Mouse (Mus musculus): ENCODE data around the gene Eef1akmt1. TPM values are rescaled to one million over a fixed set of nuclear protein-coding genes. Genes with fewer than 3 reads are reported as not detected.

Gene Eef1akmt1
- total RNA-seq (2014; fragmentation: Nextera tagmentation) (14.4 and 19.1 TPM in 2 replicates), total RNA-seq (2017) (36.4 and 39.7 TPM in 2 replicates), polyA plus RNA-seq (2012) (1.1 and 1.4 TPM in 2 replicates)

- peaks cover 31% of the 10 kb centered on the region for H3K36me3 ChIP-seq (replicated peaks)
- peak within 1 kb of the TSS; percentile 77 for H3K4me3 ChIP-seq (ENCODE audit: low read depth, low read length)
- peaks cover 21% of the 10 kb centered on the region for H3K4me1 ChIP-seq (ENCODE audit: insufficient read depth, low read depth, low read length)
- peak; percentile 92 for DNase-seq (ENCODE audit: low spot score)
- no peaks in the 10 kb centered on the region for H3K27me3 ChIP-seq (ENCODE audit: insufficient read depth, low read length)
- TF ChIP-seq GATA1 (IDR thresholded peaks at IDR 0.05; ENCODE audit: borderline replicate concordance, low read length), result no peak
- TF ChIP-seq POLR2AphosphoS5 (IDR thresholded peaks at IDR 0.05; ENCODE audit: insufficient replicate concordance, low read depth, low read length), result no peak
- peak; percentile 97 for ATAC-seq (ENCODE audit: extremely low read depth, insufficient number of reproducible peaks, low FRiP score, poor library complexity, severe bottlenecking)
- no peaks in the 10 kb centered on the region for H3K9me3 ChIP-seq (replicated peaks)
Measured at GRCm38 (mm10) chr14:57571155-57572133, at the start of gene Eef1akmt1. Gene Eef1akmt1, minus strand, starts transcription at chr14:57571612.

GRCm38 (mm10) chr14:57620598-57621236 is 49.3 kb upstream of the Eef1akmt1 start:
- Histone ChIP-seq H3K36me3 (replicated peaks) (peaks cover 74% of the 10 kb centered on the region), H3K27me3 (ENCODE audit: insufficient read depth, low read length) (no peaks in the 10 kb centered on the region)
- DNase-seq (ENCODE audit: low spot score), result no peak

GRCm38 (mm10) chr14:57619487-57619886 is 48.1 kb upstream of the Eef1akmt1 start:
- peaks cover 76% of the 10 kb centered on the region for H3K36me3 ChIP-seq (replicated peaks)
- no peaks in the 10 kb centered on the region for H3K9me3 ChIP-seq (replicated peaks)
- no peaks in the 10 kb centered on the region for H3K27me3 ChIP-seq (ENCODE audit: insufficient read depth, low read length)
- DNase-seq (ENCODE audit: low spot score) (no peak), ATAC-seq (ENCODE audit: extremely low read depth, insufficient number of reproducible peaks, low FRiP score, poor library complexity, severe bottlenecking) (no peak)
- peaks cover 18% of the 10 kb centered on the region for H3K4me1 ChIP-seq (ENCODE audit: insufficient read depth, low read depth, low read length)
- H3K4me3 ChIP-seq (ENCODE audit: low read depth, low read length), result no peak overlapping the region
- TF ChIP-seq POLR2AphosphoS5 (IDR thresholded peaks at IDR 0.05; ENCODE audit: insufficient replicate concordance, low read depth, low read length) (no peak), TAL1 (conservative IDR thresholded peaks at IDR 0.05; ENCODE audit: low read depth, low read length) (no peak), GATA2 (IDR thresholded peaks at IDR 0.05; ENCODE audit: borderline replicate concordance, low read depth, low read length) (no peak), CTCF (IDR thresholded peaks at IDR 0.05; ENCODE audit: low read depth, low read length) (no peak), GATA1 (IDR thresholded peaks at IDR 0.05; ENCODE audit: borderline replicate concordance, low read length) (no peak)

More at GRCm38 (mm10) chr14:57620598-57621236, 49.3 kb upstream of the Eef1akmt1 start:
- no peak for ATAC-seq (ENCODE audit: extremely low read depth, insufficient number of reproducible peaks, low FRiP score, poor library complexity, severe bottlenecking)
- no peak overlapping the region for H3K4me3 ChIP-seq (ENCODE audit: low read depth, low read length)
- H3K4me1 ChIP-seq (ENCODE audit: insufficient read depth, low read depth, low read length), result peaks cover 18% of the 10 kb centered on the region
- H3K9me3 ChIP-seq (replicated peaks), result no peaks in the 10 kb centered on the region
- TF ChIP-seq CTCF (IDR thresholded peaks at IDR 0.05; ENCODE audit: low read depth, low read length), result no peak
- no peak for TF ChIP-seq POLR2AphosphoS5 (IDR thresholded peaks at IDR 0.05; ENCODE audit: insufficient replicate concordance, low read depth, low read length)
- no peak for TF ChIP-seq TAL1 (conservative IDR thresholded peaks at IDR 0.05; ENCODE audit: low read depth, low read length)
- no peak for TF ChIP-seq GATA2 (IDR thresholded peaks at IDR 0.05; ENCODE audit: borderline replicate concordance, low read depth, low read length)
- no peak for TF ChIP-seq GATA1 (IDR thresholded peaks at IDR 0.05; ENCODE audit: borderline replicate concordance, low read length)

- H3K27me3 ChIP-seq (ENCODE audit: insufficient read depth, low read length), result no peaks in the 10 kb centered on the region
- TF ChIP-seq GATA2 (IDR thresholded peaks at IDR 0.05; ENCODE audit: borderline replicate concordance, low read depth, low read length), result no peak
- peaks cover 71% of the 10 kb centered on the region for H3K36me3 ChIP-seq (replicated peaks)
- ATAC-seq (ENCODE audit: extremely low read depth, insufficient number of reproducible peaks, low FRiP score, poor library complexity, severe bottlenecking), result no peak
- H3K9me3 ChIP-seq (replicated peaks), result no peaks in the 10 kb centered on the region
- peaks cover 7% of the 10 kb centered on the region for H3K4me1 ChIP-seq (ENCODE audit: insufficient read depth, low read depth, low read length)
- no peak for DNase-seq (ENCODE audit: low spot score)
- H3K4me3 ChIP-seq (ENCODE audit: low read depth, low read length), result no peak overlapping the region
Measured at GRCm38 (mm10) chr14:57617675-57618074, 46.3 kb upstream of the Eef1akmt1 start.

GRCm38 (mm10) chr14:57616339-57616965 is 45.0 kb upstream of the Eef1akmt1 start:
- Histone ChIP-seq H3K36me3 (replicated peaks) (peaks cover 66% of the 10 kb centered on the region), H3K27me3 (ENCODE audit: insufficient read depth, low read length) (no peaks in the 10 kb centered on the region), H3K9me3 (replicated peaks) (no peaks in the 10 kb centered on the region), H3K4me3 (ENCODE audit: low read depth, low read length) (no peak overlapping the region), H3K4me1 (ENCODE audit: insufficient read depth, low read depth, low read length) (peaks cover 4% of the 10 kb centered on the region)
- ATAC-seq (ENCODE audit: extremely low read depth, insufficient number of reproducible peaks, low FRiP score, poor library complexity, severe bottlenecking) (no peak), DNase-seq (ENCODE audit: low spot score) (no peak)
- no peak for TF ChIP-seq GATA2 (IDR thresholded peaks at IDR 0.05; ENCODE audit: borderline replicate concordance, low read depth, low read length)
- no peak for TF ChIP-seq GATA1 (IDR thresholded peaks at IDR 0.05; ENCODE audit: borderline replicate concordance, low read length)
- no peak for TF ChIP-seq POLR2AphosphoS5 (IDR thresholded peaks at IDR 0.05; ENCODE audit: insufficient replicate concordance, low read depth, low read length)
- TF ChIP-seq TAL1 (conservative IDR thresholded peaks at IDR 0.05; ENCODE audit: low read depth, low read length), result no peak
- no peak for TF ChIP-seq CTCF (IDR thresholded peaks at IDR 0.05; ENCODE audit: low read depth, low read length)

GRCm38 (mm10) chr14:57615828-57616227 is 44.4 kb upstream of the Eef1akmt1 start:
- peaks cover 69% of the 10 kb centered on the region for H3K36me3 ChIP-seq (replicated peaks)
- TF ChIP-seq GATA1 (IDR thresholded peaks at IDR 0.05; ENCODE audit: borderline replicate concordance, low read length) (no peak), POLR2AphosphoS5 (IDR thresholded peaks at IDR 0.05; ENCODE audit: insufficient replicate concordance, low read depth, low read length) (no peak)
- ATAC-seq (ENCODE audit: extremely low read depth, insufficient number of reproducible peaks, low FRiP score, poor library complexity, severe bottlenecking) (no peak), DNase-seq (ENCODE audit: low spot score) (no peak)
- H3K27me3 ChIP-seq (ENCODE audit: insufficient read depth, low read length), result no peaks in the 10 kb centered on the region
- H3K4me3 ChIP-seq (ENCODE audit: low read depth, low read length), result no peak overlapping the region
- no peaks in the 10 kb centered on the region for H3K9me3 ChIP-seq (replicated peaks)
- H3K4me1 ChIP-seq (ENCODE audit: insufficient read depth, low read depth, low read length), result peaks cover 4% of the 10 kb centered on the region

Data from G1E (cell line).